Mouse (Mus musculus) mesoderm, embryonic 11.5 days (tissue): Measurements from ENCODE around the gene Gm3532.
"Not testable (repeated sequence)": the region's sequence is repeated elsewhere in the genome, so short reads cannot be mapped to it uniquely, and the experiment has no call there.

ENCODE experiments used
- DNase-seq: peaks from one replicate; pipeline ENCODE4 v3.0.0-alpha.2; 2012; ENCODE audit warnings: low read depth, low spot score

The Gm3532 gene

GRCm38 (mm10) chr14:5538196-5538595 is at the start of gene Gm3532:
Gene Gm3532, plus strand, starts transcription at chr14:5538496.
- DNase-seq, result not testable (repeated sequence)

GRCm38 (mm10) chr14:5501374-5501773 is 36.9 kb upstream of the Gm3532 start, which contains the start of gene Gm3488:
Gene Gm3488, plus strand, starts transcription at chr14:5501674.
- not testable (repeated sequence) for DNase-seq
